Mouse (Mus musculus) CD4-positive, CD25-positive, alpha-beta regulatory T cell, adult 9 weeks (primary cell): ENCODE data around the gene Rapgef1. TPM values are rescaled to one million over a fixed set of nuclear protein-coding genes. Genes with fewer than 3 reads are reported as not detected.

Experiments
- polyA plus RNA-seq: library from polyadenylated mRNA; unstranded; fragments of 100-300 nt; shearing (Covaris generic); gene quantifications from one replicate; pipeline ENCODE4 v1.2.1, GENCODE M21; 2017

The Rapgef1 gene
- 7.7 TPM for polyA plus RNA-seq

GRCm38 (mm10) chr2:29619484-29620300 is at the start of gene Rapgef1:
Gene Rapgef1, plus strand, starts transcription at chr2:29619720.

GRCm38 (mm10) chr2:29751497-29751896 is 132.0 kb downstream of the Rapgef1 start, which contains the start of gene Gm13420:
Gene Gm13420, minus strand, starts transcription at chr2:29751685.

GRCm38 (mm10) chr2:29787104-29787917 is 167.8 kb downstream of the Rapgef1 start, which contains the start of gene Coq4:
Gene Coq4, plus strand, starts transcription at chr2:29787493.

GRCm38 (mm10) chr2:29787937-29788681 is 168.6 kb downstream of the Rapgef1 start, which contains the start of gene Trub2:
Gene Trub2, minus strand, starts transcription at chr2:29788502.

Other genes with a start within 250 kb of the Rapgef1 start
- not detected for gene Gm13420, start 132.0 kb downstream of the Rapgef1 start, polyA plus RNA-seq
- not detected for gene Gm13547, start 139.6 kb downstream of the Rapgef1 start, polyA plus RNA-seq
- gene Coq4, start 167.8 kb downstream of the Rapgef1 start, polyA plus RNA-seq: 9.7 TPM
- 42.3 TPM for gene Trub2, start 168.8 kb downstream of the Rapgef1 start, polyA plus RNA-seq
- gene Slc27a4, start 182.9 kb downstream of the Rapgef1 start, polyA plus RNA-seq: 2.3 TPM
- 25.6 TPM for gene Urm1, start 200.4 kb downstream of the Rapgef1 start, polyA plus RNA-seq
- 0.66 TPM for gene Cercam, start 249.4 kb downstream of the Rapgef1 start, polyA plus RNA-seq